Mouse (Mus musculus) mesoderm, embryonic 11.5 days (tissue): ENCODE data around the gene Upk3bl.
"Not testable (repeated sequence)": the region's sequence is repeated elsewhere in the genome, so short reads cannot be mapped to it uniquely, and the experiment has no call there.

Source experiments
- DNase-seq: peaks from one replicate; pipeline ENCODE4 v3.0.0-alpha.2; 2012; ENCODE audit warnings: low read depth, low spot score

The Upk3bl gene

GRCm38 (mm10) chr5:136084891-136085651, 30.8 kb downstream of the Upk3bl start:
- peak; percentile 59 for DNase-seq

- no peak for DNase-seq
These were observed 32.0 kb downstream of the Upk3bl start for GRCm38 (mm10) chr5:136086290-136086689.

GRCm38 (mm10) chr5:136088821-136089575, 34.7 kb downstream of the Upk3bl start:
- no peak for DNase-seq

GRCm38 (mm10) chr5:136091927-136092326, 37.6 kb downstream of the Upk3bl start:
- DNase-seq, result no peak

- no peak for DNase-seq
These were observed 40.1 kb downstream of the Upk3bl start for GRCm38 (mm10) chr5:136094249-136095010.

- DNase-seq, result no peak
These were observed 40.8 kb downstream of the Upk3bl start for GRCm38 (mm10) chr5:136095089-136095488.

- DNase-seq, result no peak
These were observed 44.2 kb downstream of the Upk3bl start for GRCm38 (mm10) chr5:136098536-136098935.

GRCm38 (mm10) chr5:136102099-136102820, 48.0 kb downstream of the Upk3bl start:
- peak; percentile 89 for DNase-seq

- DNase-seq, result peak; percentile 69
These were observed 50.2 kb downstream of the Upk3bl start for GRCm38 (mm10) chr5:136104511-136104910.

- DNase-seq, result no peak
These were observed 54.2 kb downstream of the Upk3bl start for GRCm38 (mm10) chr5:136108486-136108885.

GRCm38 (mm10) chr5:136109042-136109441, 54.8 kb downstream of the Upk3bl start:
- no peak for DNase-seq

- not testable (repeated sequence) for DNase-seq
These were observed 59.3 kb downstream of the Upk3bl start for GRCm38 (mm10) chr5:136113546-136113945.
